Mouse (Mus musculus): ENCODE results near the gene Macrod1.
"Not testable (repeated sequence)": the region's sequence is repeated elsewhere in the genome, so short reads cannot be mapped to it uniquely, and the experiment has no call there.

Macrod1 gene

DNA sequence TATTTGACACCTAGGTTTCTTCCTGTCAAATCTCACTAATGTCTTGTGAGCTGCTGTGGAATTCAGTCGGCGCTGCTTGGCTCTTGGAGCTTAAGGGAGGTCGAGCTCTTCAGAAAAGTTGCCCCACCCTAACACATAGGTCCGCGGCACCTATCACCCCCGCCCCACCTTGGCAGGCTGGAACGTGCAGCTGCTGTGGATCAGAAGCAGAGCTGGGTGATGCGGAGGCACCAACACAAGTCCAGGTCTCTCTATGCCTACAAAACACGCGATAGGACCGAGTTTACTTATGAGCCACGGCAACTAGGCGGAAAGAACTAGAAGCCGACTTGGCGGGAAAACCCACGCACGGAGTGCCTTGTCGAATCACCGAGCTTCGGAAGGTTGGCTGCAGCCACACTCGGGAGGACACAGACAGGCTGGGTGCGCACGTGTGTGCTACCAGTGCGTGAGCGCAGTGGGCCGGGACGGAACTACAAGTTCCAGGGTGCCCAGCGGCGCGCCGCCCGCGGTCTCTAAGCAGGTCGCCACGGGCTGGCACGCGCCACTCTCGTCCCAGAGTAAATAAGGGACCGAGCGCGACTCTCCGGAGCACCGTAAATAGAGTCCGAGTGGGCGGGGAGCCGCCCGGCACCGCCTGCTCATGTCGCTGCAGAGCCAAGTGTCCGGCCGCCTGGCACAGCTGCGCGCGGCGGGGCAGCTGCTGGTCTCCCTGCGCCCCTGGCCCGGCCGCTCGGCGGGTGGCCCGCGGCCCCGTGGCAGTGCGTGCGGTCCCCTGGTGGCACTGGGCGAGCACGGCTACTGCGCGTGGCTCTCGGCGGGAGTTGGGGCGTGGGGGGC, at the start of gene Macrod1:
Macrod1 (plus strand) TSS at position 563 of the 840 bp plus-strand sequence.
- DNase-seq, result peak; percentile 75

DNA sequence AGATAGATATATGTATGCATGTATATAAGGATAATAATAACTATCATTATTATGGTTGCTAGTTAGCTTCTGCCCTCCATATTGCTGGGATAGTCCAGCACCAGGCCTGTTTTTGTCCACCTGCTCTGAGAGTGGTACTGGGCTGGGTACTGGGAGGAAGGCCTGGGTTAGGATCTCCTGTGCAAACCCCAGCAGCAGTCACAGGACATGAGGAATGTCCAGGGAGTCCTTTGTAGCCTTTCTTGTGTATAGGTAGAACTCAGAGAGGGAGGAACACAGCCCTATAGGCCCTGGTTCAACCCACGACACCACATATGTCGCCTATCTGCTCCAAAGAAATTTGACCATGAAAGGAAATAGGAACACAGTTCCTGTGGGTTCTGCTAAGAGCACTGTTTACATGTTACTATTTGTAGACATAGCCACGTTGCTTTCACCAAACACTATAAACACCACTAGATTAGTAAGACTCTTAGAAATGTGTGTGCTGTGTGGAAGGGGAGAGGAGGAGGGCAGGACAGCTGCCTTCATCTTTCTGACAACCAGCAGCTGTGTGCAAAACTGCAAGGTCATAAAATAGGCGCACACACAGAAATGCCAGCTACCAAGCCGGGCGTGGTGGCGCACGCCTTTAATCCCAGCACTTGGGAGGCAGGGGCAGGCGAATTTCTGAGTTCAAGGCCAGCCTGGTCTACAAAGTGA, 49.6 kb upstream of the Macrod1 start:
- no peak for DNase-seq

- no peak for DNase-seq
These were observed 44.2 kb upstream of the Macrod1 start for GRCm38 (mm10) chr19:7012426-7012825.

DNA sequence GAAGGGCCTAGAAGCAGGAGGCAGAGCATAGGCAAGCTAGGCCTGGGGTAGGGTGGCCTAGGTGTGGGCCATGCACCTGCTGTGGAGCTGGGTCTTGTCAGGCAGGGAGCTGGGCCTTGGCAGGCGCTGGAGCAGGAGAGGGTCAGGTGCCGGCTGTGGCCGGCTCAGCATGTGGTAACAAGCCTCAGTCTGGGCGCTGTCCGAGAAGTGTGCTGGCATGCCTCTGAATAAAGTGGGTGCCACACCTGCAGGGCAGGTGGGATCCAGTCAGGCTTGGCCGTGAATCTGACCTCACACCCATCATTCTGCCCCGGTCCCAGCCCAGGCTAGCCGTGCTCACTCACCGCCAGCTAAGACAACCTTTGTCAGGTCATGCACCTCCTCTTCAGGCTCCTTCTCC, 42.6 kb upstream of the Macrod1 start:
- no peak for DNase-seq

GRCm38 (mm10) chr19:7014481-7015135, 42.0 kb upstream of the Macrod1 start:
- DNase-seq, result no peak

DNA sequence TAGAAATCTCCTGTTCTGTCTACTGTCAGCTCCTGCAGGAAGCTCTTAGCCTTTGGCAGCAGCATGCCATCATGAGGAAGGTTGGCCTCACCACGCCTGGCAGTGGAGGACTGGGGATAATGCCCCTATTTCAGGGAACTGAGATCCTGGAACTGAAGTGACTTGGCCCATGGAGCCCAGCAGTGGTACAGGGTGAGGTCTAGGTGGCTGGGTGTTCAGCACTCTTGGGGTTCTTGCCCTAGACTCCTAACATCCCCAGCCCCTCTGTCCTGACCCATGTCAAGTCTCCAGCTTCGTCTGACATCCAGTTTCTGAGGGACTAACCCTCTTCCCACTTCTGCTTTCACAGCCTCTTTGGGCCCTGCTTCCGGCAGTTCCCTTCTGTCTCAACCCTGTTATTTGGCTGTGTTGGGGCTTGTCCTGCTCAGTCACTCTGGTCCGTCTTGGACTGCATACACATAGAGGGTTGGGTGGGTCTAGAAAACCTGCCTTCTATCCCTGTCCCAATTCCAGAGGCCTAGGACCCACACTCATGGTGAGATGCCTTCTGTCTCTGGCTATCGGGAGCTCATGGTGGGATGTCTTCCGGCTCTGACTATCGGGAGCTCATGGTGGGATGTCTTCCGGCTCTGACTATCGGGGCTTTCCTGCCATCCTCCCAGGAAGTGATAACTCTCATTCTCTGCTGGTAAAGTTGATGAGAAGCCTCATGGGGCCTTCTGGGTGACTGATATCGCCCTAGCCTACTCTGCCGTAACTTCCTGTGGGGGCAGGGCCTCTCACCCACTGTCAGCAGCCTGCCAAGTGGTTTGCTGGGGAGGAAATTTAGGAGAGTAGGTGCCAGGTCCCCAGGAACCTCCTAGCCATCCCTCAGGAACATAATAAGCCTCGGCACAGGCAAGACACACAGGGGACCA, 38.8 kb upstream of the Macrod1 start:
- DNase-seq, result no peak

- no peak for DNase-seq
These were observed 38.1 kb upstream of the Macrod1 start for GRCm38 (mm10) chr19:7018546-7018945.

DNA sequence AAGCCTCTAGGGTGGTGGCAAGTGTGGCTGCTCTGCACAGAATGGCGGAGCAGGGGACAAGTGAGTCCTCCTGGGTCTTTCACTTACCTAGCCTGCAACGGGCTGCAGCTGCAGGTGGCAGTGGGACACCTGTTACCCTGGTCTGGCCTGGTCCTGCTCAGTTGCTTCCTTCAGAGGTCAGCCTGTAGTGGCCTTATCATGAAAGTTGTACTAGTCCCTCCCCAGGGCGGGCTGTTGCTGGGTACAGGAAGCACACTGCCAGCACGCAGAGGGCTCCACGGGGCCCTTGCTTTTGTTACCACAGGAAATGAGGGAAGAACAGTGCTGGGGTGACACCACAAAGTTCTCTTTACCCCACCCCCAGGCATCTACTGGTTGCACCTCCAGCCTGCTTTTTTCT, 37.4 kb upstream of the Macrod1 start, which contains the start of gene Fermt3:
Fermt3 (minus strand) TSS at position 279 of the 400 bp plus-strand sequence.
- no peak for DNase-seq

- peak; percentile 60 for DNase-seq
These were observed 36.4 kb upstream of the Macrod1 start for GRCm38 (mm10) chr19:7020224-7020641.

DNA sequence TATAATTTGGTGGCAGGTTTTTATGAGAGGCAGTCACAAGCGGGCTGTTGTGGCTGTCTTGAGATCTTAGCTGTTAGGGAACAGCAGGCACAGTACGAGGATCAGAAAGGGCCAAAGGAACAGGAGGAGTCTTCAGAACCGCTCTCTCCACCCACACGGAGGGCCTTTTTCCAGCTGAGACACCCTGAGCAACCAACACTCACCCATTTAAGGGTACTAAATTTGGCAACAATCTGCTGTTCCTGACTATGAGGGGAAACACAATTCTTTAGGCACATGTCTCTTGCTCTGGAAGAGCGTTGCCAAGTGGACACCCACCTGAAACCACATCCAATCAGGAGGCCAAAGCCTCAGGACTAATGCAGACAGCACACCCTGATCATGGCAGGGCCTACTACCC, 27.1 kb upstream of the Macrod1 start:
- DNase-seq, result no peak

GRCm38 (mm10) chr19:7034006-7034405, 22.6 kb upstream of the Macrod1 start:
- no peak for DNase-seq

DNA sequence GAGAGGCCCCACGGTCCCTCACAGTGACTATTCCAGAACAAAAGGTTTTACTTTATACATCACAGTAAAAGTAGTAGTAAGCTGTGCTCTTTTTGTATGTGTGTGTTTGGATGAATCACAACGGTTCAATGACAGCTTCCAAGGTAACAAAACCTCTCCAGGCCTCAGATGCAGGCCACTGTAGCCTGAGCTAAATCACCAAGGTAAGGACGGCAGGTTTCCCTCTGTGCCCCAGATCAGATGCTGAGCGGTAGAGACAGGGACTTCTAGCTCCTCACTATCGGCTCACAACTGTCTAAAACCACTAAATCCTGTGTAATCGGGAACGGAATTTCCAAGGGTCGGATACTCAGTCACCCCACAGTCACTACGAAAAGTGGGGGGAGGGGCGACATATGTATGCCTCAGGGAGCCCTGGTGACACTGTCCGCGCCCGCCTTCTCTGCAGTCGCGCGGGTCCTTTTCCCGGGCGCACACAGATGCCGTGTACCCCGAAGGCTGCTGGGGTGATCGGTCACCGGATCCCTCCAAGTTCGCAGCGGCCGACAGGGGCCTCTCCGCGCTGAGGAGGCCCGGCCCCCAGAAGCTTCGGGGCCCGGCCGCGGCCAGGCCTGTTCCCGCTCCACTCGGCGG, 17.4 kb upstream of the Macrod1 start:
- peak; percentile 63 for DNase-seq

- DNase-seq, result peak; percentile 98
These were observed 16.6 kb upstream of the Macrod1 start, which contains the start of gene Stip1 for GRCm38 (mm10) chr19:7039841-7040636. Gene Stip1, minus strand, starts transcription at chr19:7039967.

DNA sequence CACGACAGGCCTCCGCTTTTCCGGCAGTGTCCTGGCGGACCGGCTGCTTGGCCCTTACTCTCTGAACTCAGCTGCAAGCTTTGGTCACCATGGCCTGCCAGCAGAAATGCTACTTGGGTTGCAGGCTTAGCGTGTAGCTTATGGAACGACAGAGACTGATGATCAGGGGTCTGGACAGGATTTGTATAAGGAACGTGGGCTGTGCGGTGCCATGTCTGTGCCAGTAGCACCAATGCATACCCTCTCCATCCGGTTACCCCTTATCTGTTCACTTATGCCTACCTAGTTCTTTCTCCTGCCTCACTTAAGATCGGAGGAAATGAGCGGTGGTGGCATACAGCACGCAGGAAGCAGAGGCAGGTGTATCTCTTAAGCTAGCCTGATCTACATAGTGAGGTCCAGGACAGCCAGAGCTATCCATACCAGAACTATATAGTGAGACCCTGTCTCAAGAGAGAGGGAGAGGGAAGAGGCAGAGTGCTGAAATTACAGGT, 15.9 kb upstream of the Macrod1 start:
- DNase-seq, result no peak

- no peak for DNase-seq
These were observed 15.4 kb upstream of the Macrod1 start for GRCm38 (mm10) chr19:7041171-7041570.

- no peak for DNase-seq
These were observed 12.3 kb upstream of the Macrod1 start for GRCm38 (mm10) chr19:7044279-7044678.

- no peak for DNase-seq
These were observed 11.9 kb upstream of the Macrod1 start for GRCm38 (mm10) chr19:7044706-7045105.

DNA sequence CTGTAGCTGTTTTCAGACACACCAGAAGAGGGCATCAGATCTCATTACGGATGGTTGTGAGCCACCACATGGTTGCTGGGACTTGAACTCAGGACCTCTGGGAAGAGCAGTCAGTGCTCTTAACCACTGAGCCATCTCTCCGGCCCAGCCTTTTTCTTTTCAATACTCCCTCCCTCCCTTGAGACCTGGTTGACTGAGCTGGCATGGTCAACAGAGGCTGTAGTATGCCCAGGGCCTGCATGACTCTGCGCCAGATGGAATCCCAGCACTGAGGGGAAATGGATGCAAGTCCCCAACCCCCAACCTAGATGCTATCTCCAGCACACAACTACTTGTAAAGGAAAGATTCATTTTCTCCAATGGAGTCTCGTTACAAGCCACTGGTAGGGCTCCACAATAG, 3.2 kb upstream of the Macrod1 start:
- not testable (repeated sequence) for DNase-seq

DNA sequence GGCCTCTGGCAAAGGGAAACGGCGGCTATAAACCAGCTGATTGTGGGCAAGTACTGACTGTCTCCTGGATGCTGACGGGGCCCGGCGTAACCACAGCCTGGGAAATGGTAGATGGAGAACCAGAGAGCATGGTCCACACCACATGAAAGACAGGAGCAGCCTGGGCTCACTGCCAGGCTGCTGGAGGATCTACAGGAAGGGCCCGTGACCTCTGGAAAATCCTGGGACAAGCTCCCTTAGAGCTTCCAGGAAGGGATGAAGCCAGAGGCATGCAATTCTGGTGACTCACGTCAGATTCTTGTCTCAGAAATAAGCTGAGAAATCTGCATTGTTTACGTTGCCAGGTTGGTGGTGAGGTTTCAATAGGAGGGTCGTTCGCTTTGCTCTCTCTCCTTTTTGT, 1.8 kb upstream of the Macrod1 start:
- DNase-seq, result no peak

GRCm38 (mm10) chr19:7055173-7055572, 1.4 kb upstream of the Macrod1 start:
- DNase-seq, result no peak

All from cerebellum, adult 8-10 months (tissue).